Mouse (Mus musculus): Measurements from ENCODE around the gene Neurl1b. TPM values are rescaled to one million over a fixed set of nuclear protein-coding genes. Genes with fewer than 3 reads are reported as not detected.

Neurl1b gene
- polyA plus RNA-seq, 1 experiment from 2014 or later, result 1.9 TPM

DNA sequence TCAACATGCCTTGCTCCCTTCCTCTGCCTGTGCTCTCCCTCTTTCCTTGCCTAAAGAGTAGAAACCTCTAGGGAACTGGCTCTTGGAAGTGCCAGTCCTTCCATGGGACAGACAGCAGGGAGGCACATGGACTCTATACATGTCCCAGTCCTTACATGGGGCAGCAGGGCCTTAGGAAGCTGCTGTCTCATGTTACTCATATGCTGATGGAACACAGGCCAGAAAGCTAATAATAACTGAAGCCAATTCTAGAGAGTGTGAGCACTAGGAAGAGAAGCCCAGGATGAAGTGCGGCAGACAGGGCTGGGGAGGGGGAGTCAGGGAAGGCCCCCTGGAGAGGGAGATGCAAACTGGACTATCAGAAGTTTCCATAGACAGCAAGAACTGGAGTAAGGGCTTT is 38.2 kb upstream of the Neurl1b start:
- ATAC-seq (ENCODE audit: insufficient read depth) (no peak), DNase-seq (no peak)
- Histone ChIP-seq H3K4me1 (ENCODE audit: insufficient read depth) (peaks cover 18% of the 10 kb centered on the region), H3K27me3 (ENCODE audit: insufficient read depth, low read length) (no peaks in the 10 kb centered on the region), H3K27ac (ENCODE audit: low read depth) (no peak overlapping the region), H3K36me3 (ENCODE audit: insufficient read depth) (no peaks in the 10 kb centered on the region), H3K4me2 (no peak overlapping the region), H3K9ac (no peak overlapping the region), H3K9me3 (ENCODE audit: low read depth, low read length) (no peaks in the 10 kb centered on the region), H3K4me3 (ENCODE audit: low read depth, low read length) (no peak overlapping the region)
- TF ChIP-seq CTCF (IDR thresholded peaks at IDR 0.05; ENCODE audit: low read depth), result no peak
- WGBS, result 46% methylated on average over 1 of the region's 1 CpGs

DNA sequence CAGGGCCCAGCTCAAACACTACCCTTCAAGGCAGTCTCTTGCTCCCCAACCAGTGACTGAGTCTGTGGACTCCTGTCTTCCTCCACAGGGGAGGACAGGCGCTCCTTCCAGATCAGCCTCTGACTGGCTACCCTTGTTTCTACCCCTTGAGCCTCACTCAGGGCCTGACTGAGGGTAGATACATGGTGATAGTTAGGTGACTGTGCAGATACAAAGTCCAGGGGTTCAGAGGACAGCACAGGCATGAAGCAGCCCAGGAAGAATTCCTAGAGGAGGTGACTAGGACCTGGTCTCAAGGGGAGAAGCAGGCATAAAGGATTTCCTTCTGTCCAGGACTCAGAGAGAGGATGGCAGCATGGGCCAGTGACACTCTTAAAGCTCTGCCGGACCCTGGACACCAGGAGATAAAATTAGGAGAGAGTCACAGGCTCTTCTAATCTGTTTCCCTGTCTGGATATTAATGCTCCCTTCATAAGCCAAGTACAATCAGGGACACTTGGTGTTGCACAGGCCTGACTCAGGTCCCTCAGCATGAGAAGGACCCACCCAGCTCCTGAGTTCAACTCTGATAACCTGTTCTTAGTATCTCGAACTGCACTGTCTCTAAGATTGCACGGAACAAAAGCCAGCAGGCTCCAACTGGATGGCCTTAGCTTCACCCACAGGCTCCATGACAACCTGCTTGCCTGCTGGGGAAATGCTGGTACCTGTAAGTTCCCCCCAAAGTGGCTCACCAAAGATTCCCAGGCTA is 37.5 kb upstream of the Neurl1b start:
- no peaks in the 10 kb centered on the region for H3K27me3 ChIP-seq (ENCODE audit: insufficient read depth, low read length)
- no peak overlapping the region for H3K27ac ChIP-seq (ENCODE audit: low read depth)
- H3K4me2 ChIP-seq, result no peak overlapping the region
- H3K36me3 ChIP-seq (ENCODE audit: insufficient read depth), result no peaks in the 10 kb centered on the region
- H3K4me1 ChIP-seq (ENCODE audit: insufficient read depth), result peaks cover 21% of the 10 kb centered on the region
- 82% methylated on average over 4 of the region's 4 CpGs for WGBS
- H3K4me3 ChIP-seq (ENCODE audit: low read depth, low read length), result no peak overlapping the region
- DNase-seq, result no peak
- H3K9me3 ChIP-seq (ENCODE audit: low read depth, low read length), result no peaks in the 10 kb centered on the region
- ATAC-seq (ENCODE audit: insufficient read depth), result no peak
- H3K9ac ChIP-seq, result no peak overlapping the region
- TF ChIP-seq CTCF (IDR thresholded peaks at IDR 0.05; ENCODE audit: low read depth), result no peak

DNA sequence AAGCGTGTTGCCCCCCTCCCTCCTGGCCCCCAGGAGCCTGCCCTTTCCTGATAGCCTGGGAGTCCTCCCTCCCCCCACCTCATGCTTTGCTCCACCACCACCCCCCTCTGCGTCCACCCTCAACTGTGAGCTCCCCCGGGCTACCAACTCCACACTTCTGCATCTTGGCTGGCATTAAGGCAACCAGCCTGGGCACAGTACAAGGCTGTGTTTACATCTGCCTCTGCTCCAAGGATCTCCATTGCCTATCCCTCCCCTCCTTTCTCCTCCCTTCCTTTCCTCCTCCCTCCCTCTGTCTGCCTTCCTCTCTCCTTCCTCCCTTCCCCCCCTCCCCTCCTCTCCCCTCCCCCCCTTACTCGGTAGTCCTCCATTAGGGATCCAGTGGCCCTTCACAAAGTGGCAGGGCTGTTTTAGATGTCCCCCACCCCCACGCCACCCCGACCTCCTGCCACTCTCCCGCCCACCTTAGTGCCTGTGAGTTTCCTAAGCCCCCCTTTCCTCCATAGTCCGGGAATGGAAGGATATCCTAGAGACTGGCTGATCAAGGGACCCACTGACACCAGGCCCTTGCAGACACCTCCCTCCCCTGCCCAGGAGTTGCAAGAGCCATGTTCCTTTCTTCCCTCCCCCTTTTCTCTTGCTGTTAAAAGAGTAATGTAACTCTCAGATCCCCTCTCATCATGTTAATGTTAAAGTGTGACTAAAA is 34.2 kb upstream of the Neurl1b start:
- no peaks in the 10 kb centered on the region for H3K36me3 ChIP-seq (ENCODE audit: insufficient read depth)
- TF ChIP-seq CTCF (IDR thresholded peaks at IDR 0.05; ENCODE audit: low read depth), result no peak
- H3K9ac ChIP-seq, result no peak overlapping the region
- peaks cover 22% of the 10 kb centered on the region for H3K4me1 ChIP-seq (ENCODE audit: insufficient read depth)
- no peak overlapping the region for H3K4me3 ChIP-seq (ENCODE audit: low read depth, low read length)
- peak overlapping the region; percentile 50 for H3K4me2 ChIP-seq
- peak; percentile 51 for ATAC-seq (ENCODE audit: insufficient read depth)
- 23% methylated on average over 8 of the region's 8 CpGs for WGBS
- no peaks in the 10 kb centered on the region for H3K9me3 ChIP-seq (ENCODE audit: low read depth, low read length)
- no peaks in the 10 kb centered on the region for H3K27me3 ChIP-seq (ENCODE audit: insufficient read depth, low read length)
- DNase-seq, result no peak
- peak overlapping the region; percentile 70 for H3K27ac ChIP-seq (ENCODE audit: low read depth)

DNA sequence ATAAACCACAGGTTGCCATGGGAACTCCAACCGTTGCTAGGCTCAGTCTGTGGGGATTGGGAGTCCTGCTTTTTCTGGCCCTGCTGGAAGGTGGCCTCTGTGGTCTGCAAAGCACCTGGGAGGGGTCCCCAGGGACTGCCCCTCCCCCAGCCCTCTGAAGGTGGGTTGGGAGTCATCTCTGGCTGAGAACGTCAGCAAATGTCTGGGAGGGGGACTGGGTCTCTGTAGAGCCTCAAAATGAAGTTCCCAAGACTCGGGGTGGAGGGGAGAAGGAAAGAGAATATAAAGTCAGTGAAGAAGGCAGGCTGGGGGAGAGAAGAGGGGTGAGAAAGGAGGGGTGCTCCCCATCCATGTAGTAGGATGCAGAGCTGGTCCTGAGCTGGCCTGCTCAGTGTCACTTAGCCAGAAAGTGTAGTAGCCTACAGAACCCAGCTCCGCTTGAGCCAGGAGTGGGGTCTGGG is 33.6 kb upstream of the Neurl1b start:
- Histone ChIP-seq H3K27ac (ENCODE audit: low read depth) (peak overlapping the region; percentile 70), H3K9me3 (ENCODE audit: low read depth, low read length) (no peaks in the 10 kb centered on the region), H3K27me3 (ENCODE audit: insufficient read depth, low read length) (no peaks in the 10 kb centered on the region), H3K9ac (no peak overlapping the region), H3K4me2 (peak overlapping the region; percentile 50), H3K36me3 (ENCODE audit: insufficient read depth) (no peaks in the 10 kb centered on the region), H3K4me3 (ENCODE audit: low read depth, low read length) (no peak overlapping the region), H3K4me1 (ENCODE audit: insufficient read depth) (peaks cover 22% of the 10 kb centered on the region)
- no peak for TF ChIP-seq CTCF (IDR thresholded peaks at IDR 0.05; ENCODE audit: low read depth)
- peak; percentile 75 for ATAC-seq (ENCODE audit: insufficient read depth)
- WGBS, result 29% methylated on average over 4 of the region's 4 CpGs
- DNase-seq, result peak; percentile 84

DNA sequence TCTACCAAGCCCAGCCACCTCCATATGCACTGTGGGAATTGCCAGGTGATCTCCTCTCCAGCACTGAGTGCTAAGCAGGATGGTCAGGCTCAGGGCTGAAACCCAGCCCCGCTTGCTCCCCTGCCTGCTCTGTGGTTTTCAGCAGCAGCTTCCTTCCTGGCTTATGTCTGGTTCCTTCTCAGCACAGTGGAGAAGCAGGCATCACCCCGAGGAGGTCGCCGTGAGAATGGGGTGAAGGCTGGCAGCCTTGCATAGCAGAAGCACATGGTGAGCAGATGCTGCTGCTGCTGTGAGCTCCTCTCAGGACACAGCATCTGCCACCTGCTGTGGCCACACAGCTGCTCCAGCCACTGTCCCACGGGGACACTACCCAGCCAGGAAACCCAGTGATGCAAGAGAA is 33.0 kb upstream of the Neurl1b start:
- Histone ChIP-seq H3K27ac (ENCODE audit: low read depth) (0 out of 2 replicates have a peak overlapping the region, but pooled peaks have one; percentile 30), H3K9ac (no peak overlapping the region), H3K4me1 (ENCODE audit: insufficient read depth) (peaks cover 22% of the 10 kb centered on the region), H3K4me2 (no peak overlapping the region), H3K36me3 (ENCODE audit: insufficient read depth) (no peaks in the 10 kb centered on the region), H3K4me3 (ENCODE audit: low read depth, low read length) (no peak overlapping the region), H3K27me3 (ENCODE audit: insufficient read depth, low read length) (no peaks in the 10 kb centered on the region), H3K9me3 (ENCODE audit: low read depth, low read length) (no peaks in the 10 kb centered on the region)
- DNase-seq, result no peak
- no peak for ATAC-seq (ENCODE audit: insufficient read depth)
- WGBS, result 37% methylated on average over 5 of the region's 5 CpGs
- no peak for TF ChIP-seq CTCF (IDR thresholded peaks at IDR 0.05; ENCODE audit: low read depth)

DNA sequence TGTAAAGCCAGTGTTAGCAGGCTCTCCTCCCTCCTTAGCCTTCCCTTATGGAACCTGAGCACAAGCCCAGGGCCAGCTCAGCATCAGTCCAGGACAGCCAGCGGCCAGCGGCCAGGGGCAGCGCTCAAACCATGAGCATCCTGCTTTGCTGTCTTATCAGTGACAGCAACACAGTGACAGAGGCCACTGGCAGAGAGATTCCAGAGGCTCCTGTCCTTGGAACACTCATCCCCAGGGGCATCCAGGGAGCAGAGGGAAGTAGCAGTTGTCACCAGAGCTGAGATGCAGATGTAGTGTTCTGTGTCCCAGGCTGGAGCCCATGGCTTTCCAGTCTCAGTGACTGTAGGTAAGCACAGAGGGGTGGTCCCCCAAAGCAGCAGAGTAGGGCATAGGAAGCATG is 32.5 kb upstream of the Neurl1b start:
- Histone ChIP-seq H3K4me1 (ENCODE audit: insufficient read depth) (peaks cover 22% of the 10 kb centered on the region), H3K9me3 (ENCODE audit: low read depth, low read length) (no peaks in the 10 kb centered on the region), H3K4me3 (ENCODE audit: low read depth, low read length) (no peak overlapping the region), H3K27ac (ENCODE audit: low read depth) (no peak overlapping the region), H3K36me3 (ENCODE audit: insufficient read depth) (no peaks in the 10 kb centered on the region), H3K9ac (no peak overlapping the region), H3K27me3 (ENCODE audit: insufficient read depth, low read length) (no peaks in the 10 kb centered on the region), H3K4me2 (no peak overlapping the region)
- WGBS, result 42% methylated on average over 3 of the region's 3 CpGs
- TF ChIP-seq CTCF (IDR thresholded peaks at IDR 0.05; ENCODE audit: low read depth), result no peak
- ATAC-seq (ENCODE audit: insufficient read depth) (no peak), DNase-seq (no peak)

DNA sequence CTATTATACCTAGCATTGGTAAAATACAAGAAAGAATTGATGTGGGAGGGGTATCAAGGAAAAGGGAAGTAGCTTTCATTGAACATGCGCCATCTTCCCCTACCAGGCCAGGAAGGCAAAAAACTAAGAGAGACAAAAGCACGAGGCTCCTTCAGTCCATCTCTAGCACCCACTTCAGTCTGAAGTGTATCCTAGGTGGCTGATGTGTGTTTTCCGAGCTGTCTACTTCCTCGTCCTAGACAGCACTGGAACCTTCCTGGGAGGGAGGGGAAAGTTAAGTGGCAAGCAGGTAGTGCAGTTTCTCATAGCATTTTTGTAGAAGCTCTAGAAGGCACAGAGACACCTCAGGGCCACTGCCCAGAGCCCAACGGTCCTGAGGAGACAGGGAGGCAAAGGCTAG is 31.9 kb upstream of the Neurl1b start:
- 56% methylated on average over 5 of the region's 5 CpGs for WGBS
- Histone ChIP-seq H3K4me3 (ENCODE audit: low read depth, low read length) (no peak overlapping the region), H3K4me2 (no peak overlapping the region), H3K27ac (ENCODE audit: low read depth) (no peak overlapping the region), H3K36me3 (ENCODE audit: insufficient read depth) (no peaks in the 10 kb centered on the region), H3K27me3 (ENCODE audit: insufficient read depth, low read length) (no peaks in the 10 kb centered on the region), H3K9me3 (ENCODE audit: low read depth, low read length) (no peaks in the 10 kb centered on the region), H3K4me1 (ENCODE audit: insufficient read depth) (peaks cover 22% of the 10 kb centered on the region), H3K9ac (no peak overlapping the region)
- ATAC-seq (ENCODE audit: insufficient read depth), result no peak
- TF ChIP-seq CTCF (IDR thresholded peaks at IDR 0.05; ENCODE audit: low read depth), result no peak
- DNase-seq, result no peak
